7 mouse cellular contexts compared by ENCODE assay signal in genomic region chr5:52833761-52834274, GRCm38 (mm10). TPM values are rescaled to one million over a fixed set of nuclear protein-coding genes. Genes with fewer than 3 reads are reported as not detected.
DNase-seq lines count a peak whose midpoint lies in the region; ATAC-seq lines count a peak whose summit lies in the region.

TSS of gene Anapc4 (plus strand) at chr5:52834012.

- peak within 1 kb of the TSS; percentile 68 for H3K4me3 ChIP-seq in intestine, embryonic 15.5 days (replicated peaks)
- peak within 1 kb of the TSS; percentile 76 for H3K4me3 ChIP-seq in midbrain, embryonic 10.5 days

- peak; percentile 99 for ATAC-seq in intestine, embryonic 15.5 days

- intact Hi-C loops in gastrocnemius, postnatal 36 days (cut with DNase I), result no loop called here
- intact Hi-C loops in left cerebral cortex, postnatal 25 days (cut with DNase I), result loop anchor here (5.0 kb wide), 2 partner anchors 52 to 167 kb away; partner anchors contain the start of gene Sepsecs

- no peaks in the 10 kb centered on the region for H3K9me3 ChIP-seq in intestine, embryonic 15.5 days
- no peaks in the 10 kb centered on the region for H3K9me3 ChIP-seq in midbrain, embryonic 10.5 days (replicated peaks)

- peak within 1 kb of the TSS; percentile 66 for H3K9ac ChIP-seq in intestine, embryonic 15.5 days

- 0 out of 2 replicates have a peak, but pooled peaks cover 4% of the 10 kb centered on the region for H3K36me3 ChIP-seq in intestine, embryonic 15.5 days
- H3K36me3 ChIP-seq in midbrain, embryonic 10.5 days, result peaks cover 29% of the 10 kb centered on the region

- no peaks in the 10 kb centered on the region for H3K27me3 ChIP-seq in intestine, embryonic 15.5 days (replicated peaks)
- H3K27me3 ChIP-seq in midbrain, embryonic 10.5 days (ENCODE audit: low read depth, poor library complexity, severe bottlenecking), result no peaks in the 10 kb centered on the region

- peak within 1 kb of the TSS; percentile 59 for H3K4me2 ChIP-seq in intestine, embryonic 15.5 days (replicated peaks)

- under 1% methylated on average over 50 of the region's 50 CpGs for WGBS in intestine, embryonic 15.5 days
- under 1% methylated on average over 50 of the region's 50 CpGs for WGBS in midbrain, embryonic 10.5 days

- H3K27ac ChIP-seq in intestine, embryonic 15.5 days, result peak within 1 kb of the TSS; percentile 81
- peak within 1 kb of the TSS; percentile 88 for H3K27ac ChIP-seq in midbrain, embryonic 10.5 days (replicated peaks)

- H3K4me1 ChIP-seq in intestine, embryonic 15.5 days (replicated peaks), result peaks cover 11% of the 10 kb centered on the region; the same call in 1 of the 2 replicates
- peaks cover 25% of the 10 kb centered on the region for H3K4me1 ChIP-seq in midbrain, embryonic 10.5 days

- peak; percentile 100 for DNase-seq in adrenal gland, adult 2 months
- peak; percentile 99 for DNase-seq in embryo, embryonic 11.5 days (ENCODE audit: low read depth, low spot score)
- DNase-seq in gastrocnemius, postnatal 36 days, result peak; percentile 100
- DNase-seq in left cerebral cortex, postnatal 25 days (ENCODE audit: low spot score in 2 of 2), result peak; percentile 99
- DNase-seq in midbrain, embryonic 10.5 days (ENCODE audit: low spot score), result peak; percentile 100
- DNase-seq in right cerebral cortex, postnatal 4 days, result peak; percentile 99

RNA-seq across cellular contexts. Expression of gene Anapc4, which starts in this region (rescaled TPM):
- total RNA-seq in adrenal gland, adult 2 months (2021), result 10 to 100 TPM; 48.2 to 72.9 TPM
- 7.8 and 10.1 TPM in 2 replicates for polyA plus RNA-seq in adrenal gland, adult 2 months (2012; rRNA removed)
- 10 to 100 TPM; 32.2 to 37.6 TPM for total RNA-seq in gastrocnemius, postnatal 36 days (2021)
- polyA plus RNA-seq in intestine, embryonic 15.5 days (2015; fragmentation: Nextera tagmentation; extraction: Ambion mirVana), result 73.8 and 78.8 TPM in 2 replicates
- 10 to 100 TPM; 64.9 to 65.5 TPM for total RNA-seq in left cerebral cortex, postnatal 25 days (2021)
- 106 and 120 TPM in 2 replicates for polyA plus RNA-seq in midbrain, embryonic 10.5 days (2016; fragmentation: Nextera tagmentation; extraction: Ambion mirVana)

Comparison
In these comparisons a context has a peak if more than half of its experiments do, and no peak if none do; other contexts are left out.
1. Peak in every context shown above with its lines: DNase-seq, ATAC-seq, H3K4me3 ChIP-seq and H3K27ac ChIP-seq.